Mouse (Mus musculus): Measurements from ENCODE around the gene Itln1. TPM values are rescaled to one million over a fixed set of nuclear protein-coding genes. Genes with fewer than 3 reads are reported as not detected.

Itln1 gene
- not detected for polyA plus RNA-seq (2012; fragmentation: generic; extraction: Trizol)
- long read RNA-seq, experiment 1: 0 reads
- long read RNA-seq, experiment 2: 0 reads

GRCm38 (mm10) chr1:171535194-171535593 is at the start of gene Itln1:
Gene Itln1, minus strand, starts transcription at chr1:171535294.
- H3K79me3 ChIP-seq (ENCODE audit: low read depth): no peaks in the 10 kb centered on the region
- no peak within 1 kb of the TSS for H3K4me3 ChIP-seq (ENCODE audit: insufficient read depth, poor library complexity, severe bottlenecking)
- no peak within 1 kb of the TSS for H3ac ChIP-seq (ENCODE audit: control insufficient read depth, insufficient read length, low read depth)
- no peaks in the 10 kb centered on the region for H3K79me2 ChIP-seq (ENCODE audit: control insufficient read depth, insufficient read depth)
- no peaks in the 10 kb centered on the region for H3K27me3 ChIP-seq (ENCODE audit: control insufficient read depth, insufficient read depth, insufficient read length)
- no peak for TF ChIP-seq CTCF (IDR thresholded peaks at IDR 0.05; ENCODE audit: control insufficient read depth, insufficient read depth, insufficient read length)
- TF ChIP-seq MAX (IDR thresholded peaks at IDR 0.05): no peak
- TF ChIP-seq CEBPB (IDR thresholded peaks at IDR 0.05; ENCODE audit: low read depth): no peak
- TF ChIP-seq FOSL1 (IDR thresholded peaks at IDR 0.05; ENCODE audit: insufficient read depth, low read length, poor library complexity, severe bottlenecking): no peak
- H3K36me3 ChIP-seq (ENCODE audit: control insufficient read depth, insufficient read depth): no peaks in the 10 kb centered on the region

- H3K4me3 ChIP-seq (ENCODE audit: insufficient read depth, poor library complexity, severe bottlenecking): no peak overlapping the region
- H3K36me3 ChIP-seq (ENCODE audit: control insufficient read depth, insufficient read depth): no peaks in the 10 kb centered on the region
- H3K79me3 ChIP-seq (ENCODE audit: low read depth): no peaks in the 10 kb centered on the region
- no peaks in the 10 kb centered on the region for H3K27me3 ChIP-seq (ENCODE audit: control insufficient read depth, insufficient read depth, insufficient read length)
- H3ac ChIP-seq (ENCODE audit: control insufficient read depth, insufficient read length, low read depth): no peak overlapping the region
- TF ChIP-seq FOSL1 (IDR thresholded peaks at IDR 0.05; ENCODE audit: insufficient read depth, low read length, poor library complexity, severe bottlenecking): no peak
- TF ChIP-seq USF1 (IDR thresholded peaks at IDR 0.05; ENCODE audit: low read depth): no peak
- no peak for TF ChIP-seq MYOG (IDR thresholded peaks at IDR 0.05; ENCODE audit: control insufficient read depth, extremely low read depth, insufficient read length)
- no peak for TF ChIP-seq MYOD1 (IDR thresholded peaks at IDR 0.05; ENCODE audit: control insufficient read depth, insufficient read length, low read depth)
- no peak for TF ChIP-seq CEBPB (IDR thresholded peaks at IDR 0.05; ENCODE audit: low read depth)
- TF ChIP-seq CTCF (IDR thresholded peaks at IDR 0.05; ENCODE audit: control insufficient read depth, insufficient read depth, insufficient read length): no peak
- TF ChIP-seq MAX (IDR thresholded peaks at IDR 0.05): no peak
- H3K79me2 ChIP-seq (ENCODE audit: control insufficient read depth, insufficient read depth): no peaks in the 10 kb centered on the region
Observed at GRCm38 (mm10) chr1:171584584-171584983, 49.5 kb upstream of the Itln1 start.

DNA sequence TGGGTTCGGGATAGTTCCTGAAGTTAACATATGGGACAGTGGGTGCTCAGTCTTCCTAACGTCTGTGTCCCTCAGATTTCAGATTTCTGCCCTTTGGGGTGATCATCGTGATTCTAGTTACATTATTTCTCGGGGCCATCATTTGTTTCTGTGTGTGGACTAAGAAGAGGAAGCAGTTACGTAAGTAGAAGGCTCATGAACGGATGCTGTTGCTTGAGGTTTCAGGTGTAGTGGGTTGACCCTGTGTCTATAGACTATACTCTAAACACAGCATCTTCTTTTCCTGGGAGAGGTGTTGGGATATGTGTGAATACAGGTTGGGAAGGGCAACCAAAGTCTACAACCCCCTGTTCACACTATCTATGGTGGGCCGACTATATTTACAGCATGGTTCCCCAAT is 42.1 kb upstream of the Itln1 start:
- Histone ChIP-seq H3K4me3 (ENCODE audit: insufficient read depth, poor library complexity, severe bottlenecking) (no peak overlapping the region), H3K79me2 (ENCODE audit: control insufficient read depth, insufficient read depth) (no peaks in the 10 kb centered on the region), H3K27me3 (ENCODE audit: control insufficient read depth, insufficient read depth, insufficient read length) (no peaks in the 10 kb centered on the region), H3K36me3 (ENCODE audit: control insufficient read depth, insufficient read depth) (no peaks in the 10 kb centered on the region), H3ac (ENCODE audit: control insufficient read depth, insufficient read length, low read depth) (no peak overlapping the region), H3K79me3 (ENCODE audit: low read depth) (no peaks in the 10 kb centered on the region)
- no peak for TF ChIP-seq USF1 (IDR thresholded peaks at IDR 0.05; ENCODE audit: low read depth)
- TF ChIP-seq MAX (IDR thresholded peaks at IDR 0.05): no peak
- no peak for TF ChIP-seq MYOG (IDR thresholded peaks at IDR 0.05; ENCODE audit: control insufficient read depth, extremely low read depth, insufficient read length)
- TF ChIP-seq FOSL1 (IDR thresholded peaks at IDR 0.05; ENCODE audit: insufficient read depth, low read length, poor library complexity, severe bottlenecking): no peak
- TF ChIP-seq MYOD1 (IDR thresholded peaks at IDR 0.05; ENCODE audit: control insufficient read depth, insufficient read length, low read depth): no peak
- no peak for TF ChIP-seq CEBPB (IDR thresholded peaks at IDR 0.05; ENCODE audit: low read depth)
- no peak for TF ChIP-seq CTCF (IDR thresholded peaks at IDR 0.05; ENCODE audit: control insufficient read depth, insufficient read depth, insufficient read length)

DNA sequence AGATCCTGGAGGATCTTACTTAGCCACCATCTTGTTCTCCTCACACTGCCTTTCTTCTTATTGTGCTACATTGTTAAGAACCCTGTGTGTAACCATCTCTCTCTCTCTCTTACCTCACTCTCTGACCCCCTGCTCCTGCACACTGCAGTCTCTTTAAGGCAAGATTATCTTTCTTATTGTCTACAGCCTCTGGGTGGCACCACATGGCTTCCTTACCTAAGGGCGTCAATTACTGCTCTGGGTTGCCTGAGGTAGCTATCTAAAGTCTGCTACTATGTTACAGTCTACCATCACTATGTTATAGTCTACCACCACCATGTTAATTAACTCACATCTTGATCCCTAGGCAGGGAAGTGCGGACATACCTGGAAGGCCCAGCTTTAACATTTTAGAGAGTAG is 33.3 kb upstream of the Itln1 start:
- no peaks in the 10 kb centered on the region for H3K79me3 ChIP-seq (ENCODE audit: low read depth)
- H3ac ChIP-seq (ENCODE audit: control insufficient read depth, insufficient read length, low read depth): no peak overlapping the region
- no peak overlapping the region for H3K4me3 ChIP-seq (ENCODE audit: insufficient read depth, poor library complexity, severe bottlenecking)
- no peaks in the 10 kb centered on the region for H3K79me2 ChIP-seq (ENCODE audit: control insufficient read depth, insufficient read depth)
- TF ChIP-seq USF1 (IDR thresholded peaks at IDR 0.05; ENCODE audit: low read depth) (no peak), MYOG (IDR thresholded peaks at IDR 0.05; ENCODE audit: control insufficient read depth, extremely low read depth, insufficient read length) (no peak), FOSL1 (IDR thresholded peaks at IDR 0.05; ENCODE audit: insufficient read depth, low read length, poor library complexity, severe bottlenecking) (no peak)
- H3K36me3 ChIP-seq (ENCODE audit: control insufficient read depth, insufficient read depth): no peaks in the 10 kb centered on the region
- no peaks in the 10 kb centered on the region for H3K27me3 ChIP-seq (ENCODE audit: control insufficient read depth, insufficient read depth, insufficient read length)

- TF ChIP-seq MYOD1 (IDR thresholded peaks at IDR 0.05; ENCODE audit: control insufficient read depth, insufficient read length, low read depth) (no peak), MYOG (IDR thresholded peaks at IDR 0.05; ENCODE audit: control insufficient read depth, extremely low read depth, insufficient read length) (no peak), FOSL1 (IDR thresholded peaks at IDR 0.05; ENCODE audit: insufficient read depth, low read length, poor library complexity, severe bottlenecking) (no peak), CEBPB (IDR thresholded peaks at IDR 0.05; ENCODE audit: low read depth) (no peak), MAX (IDR thresholded peaks at IDR 0.05) (no peak), CTCF (IDR thresholded peaks at IDR 0.05; ENCODE audit: control insufficient read depth, insufficient read depth, insufficient read length) (no peak), USF1 (IDR thresholded peaks at IDR 0.05; ENCODE audit: low read depth) (no peak)
Observed at GRCm38 (mm10) chr1:171566777-171567176, 31.7 kb upstream of the Itln1 start.

GRCm38 (mm10) chr1:171565888-171566287 is 30.8 kb upstream of the Itln1 start:
- Histone ChIP-seq H3K27me3 (ENCODE audit: control insufficient read depth, insufficient read depth, insufficient read length) (no peaks in the 10 kb centered on the region), H3K36me3 (ENCODE audit: control insufficient read depth, insufficient read depth) (no peaks in the 10 kb centered on the region), H3K4me3 (ENCODE audit: insufficient read depth, poor library complexity, severe bottlenecking) (no peak overlapping the region), H3ac (ENCODE audit: control insufficient read depth, insufficient read length, low read depth) (no peak overlapping the region), H3K79me2 (ENCODE audit: control insufficient read depth, insufficient read depth) (no peaks in the 10 kb centered on the region), H3K79me3 (ENCODE audit: low read depth) (no peaks in the 10 kb centered on the region)
- TF ChIP-seq USF1 (IDR thresholded peaks at IDR 0.05; ENCODE audit: low read depth) (no peak), MYOD1 (IDR thresholded peaks at IDR 0.05; ENCODE audit: control insufficient read depth, insufficient read length, low read depth) (no peak), FOSL1 (IDR thresholded peaks at IDR 0.05; ENCODE audit: insufficient read depth, low read length, poor library complexity, severe bottlenecking) (no peak), CTCF (IDR thresholded peaks at IDR 0.05; ENCODE audit: control insufficient read depth, insufficient read depth, insufficient read length) (no peak), CEBPB (IDR thresholded peaks at IDR 0.05; ENCODE audit: low read depth) (no peak), MAX (IDR thresholded peaks at IDR 0.05) (no peak), MYOG (IDR thresholded peaks at IDR 0.05; ENCODE audit: control insufficient read depth, extremely low read depth, insufficient read length) (no peak)

More at GRCm38 (mm10) chr1:171566777-171567176, 31.7 kb upstream of the Itln1 start:
- Histone ChIP-seq H3K27me3 (ENCODE audit: control insufficient read depth, insufficient read depth, insufficient read length) (no peaks in the 10 kb centered on the region), H3K36me3 (ENCODE audit: control insufficient read depth, insufficient read depth) (no peaks in the 10 kb centered on the region), H3K79me3 (ENCODE audit: low read depth) (no peaks in the 10 kb centered on the region), H3ac (ENCODE audit: control insufficient read depth, insufficient read length, low read depth) (no peak overlapping the region), H3K4me3 (ENCODE audit: insufficient read depth, poor library complexity, severe bottlenecking) (no peak overlapping the region), H3K79me2 (ENCODE audit: control insufficient read depth, insufficient read depth) (no peaks in the 10 kb centered on the region)
